Mouse (Mus musculus) intestine, embryonic 14.5 days (tissue): Measurements from ENCODE around the gene Ccdc115. TPM values are rescaled to one million over a fixed set of nuclear protein-coding genes. Genes with fewer than 3 reads are reported as not detected.
A peak's percentile ranks its signal among the peaks of the same experiment; 100 is the strongest.

Experiments used
- ATAC-seq: fragments of 200-750 bp; cut with Nextera tagmentation; replicated peaks from 2 replicates; pipeline ENCODE4 v1.8.0; 2017; ENCODE audit warnings: low read depth, moderate number of reproducible peaks, moderate TSS enrichment, moderate library complexity; ENCODE audit not compliant: low FRiP score, low TSS enrichment
- DNase-seq: peaks from one replicate; pipeline ENCODE4 v3.0.0-alpha.2; 2018; ENCODE audit warnings: low spot score
- H3K27ac ChIP-seq: fragments of 300-500 bp; sonication (generic); 2 replicates; pipeline ENCODE4 v1.5.1; 2014; ENCODE audit warnings: low read depth, mild to moderate bottlenecking, control low read depth
- H3K27me3 ChIP-seq: fragments of 300-500 bp; sonication (generic); replicated peaks from 2 replicates; pipeline ENCODE4 v1.6.1; 2014; ENCODE audit warnings: low read length, control low read depth; ENCODE audit not compliant: control insufficient read depth, insufficient read depth
- H3K36me3 ChIP-seq: fragments of 300-500 bp; sonication (generic); 2 replicates; pipeline ENCODE4 v1.6.1; 2014; ENCODE audit warnings: low read length, control low read depth; ENCODE audit not compliant: control insufficient read depth, insufficient read depth
- H3K4me1 ChIP-seq: fragments of 300-500 bp; sonication (generic); replicated peaks from 2 replicates; pipeline ENCODE4 v1.6.1; 2014; ENCODE audit warnings: low read length, control low read depth, mixed read lengths; ENCODE audit not compliant: control insufficient read depth, insufficient read depth
- H3K4me2 ChIP-seq: fragments of 300-500 bp; sonication (generic); 2 replicates; pipeline ENCODE4 v1.6.1; 2014; ENCODE audit warnings: low read length
- H3K4me3 ChIP-seq: fragments of 300-500 bp; sonication (generic); 2 replicates; pipeline ENCODE4 v1.5.1; 2014; ENCODE audit warnings: low read depth, low read length, control low read depth, mixed read lengths
- H3K9ac ChIP-seq: fragments of 300-500 bp; sonication (generic); 2 replicates; pipeline ENCODE4 v1.6.1; 2014; ENCODE audit warnings: mild to moderate bottlenecking, low read length
- H3K9me3 ChIP-seq: fragments of 300-500 bp; sonication (generic); 2 replicates; pipeline ENCODE4 v1.6.1; 2016; ENCODE audit warnings: low read length, control low read depth; ENCODE audit not compliant: control insufficient read depth
- WGBS: fragments of 180-500 bp; shearing (Covaris S2); extraction: QIAGEN DNeasy Blood & Tissue Kit; methylation state at CpG from one replicate; pipeline ENCODE4 v1.1.7; 2014; 5-methylcytosine and 5-hydroxymethylcytosine counted together
- microRNA-seq: library from miRNA; unstranded; fragments of <30 nt; microRNA quantifications from one replicate; pipeline ENCODE4, GENCODE M21; 2016
- polyA plus RNA-seq: library from polyadenylated mRNA; unstranded; fragments of >200 nt; fragmentation: Nextera tagmentation; extraction: Ambion mirVana; gene quantifications from 2 replicates; pipeline ENCODE4 v1.2.1, GENCODE M21; 2014

The Ccdc115 gene
- polyA plus RNA-seq, 1 experiment from 2014 or later: 60.0 TPM

DNA sequence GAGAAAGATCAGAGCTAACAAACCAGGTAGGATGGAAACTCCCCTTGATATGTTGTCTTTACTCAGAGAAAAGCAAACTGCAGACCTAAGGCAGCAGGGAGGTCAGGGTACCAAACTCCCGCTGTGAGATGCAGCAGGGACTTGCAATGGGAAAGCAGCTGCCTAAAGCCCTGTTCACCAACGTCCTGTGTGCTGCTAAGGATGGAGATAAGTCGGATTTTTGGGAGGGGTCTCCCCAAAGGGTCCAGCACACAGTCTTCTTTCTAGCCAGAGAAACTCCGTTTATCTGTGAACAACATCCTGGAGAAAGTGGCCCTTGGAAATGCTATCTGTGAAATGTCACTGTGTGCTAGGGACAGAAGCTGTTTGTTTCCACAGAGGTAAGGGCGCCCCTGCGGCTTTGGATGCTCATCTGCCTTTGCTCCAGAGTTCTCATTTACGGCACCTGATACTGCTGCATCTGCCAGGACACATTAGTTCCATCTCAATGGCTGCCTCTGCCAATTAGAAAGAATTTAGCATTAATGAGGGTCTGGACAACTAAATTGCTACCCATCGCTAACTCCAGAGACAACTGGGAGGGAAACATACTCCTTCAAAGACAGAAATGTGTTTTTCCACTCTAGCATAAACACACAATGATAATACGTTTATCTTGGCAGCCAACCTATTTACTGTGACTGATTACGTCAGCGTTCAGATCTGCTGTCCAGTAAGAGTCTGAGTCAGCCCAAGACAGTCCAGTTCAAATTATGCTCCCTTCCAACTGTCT is 40.1 kb downstream of the Ccdc115 start:
- H3K27ac ChIP-seq: no peak overlapping the region
- ATAC-seq (no peak), DNase-seq (peak; percentile 38)
- H3K9me3 ChIP-seq: no peaks in the 10 kb centered on the region
- H3K4me3 ChIP-seq: no peak overlapping the region
- no peak overlapping the region for H3K9ac ChIP-seq
- H3K4me1 ChIP-seq: no peaks in the 10 kb centered on the region
- H3K36me3 ChIP-seq: no peaks in the 10 kb centered on the region
- 36% methylated on average over 11 of the region's 11 CpGs for WGBS
- H3K4me2 ChIP-seq: no peak overlapping the region
- no peaks in the 10 kb centered on the region for H3K27me3 ChIP-seq

DNA sequence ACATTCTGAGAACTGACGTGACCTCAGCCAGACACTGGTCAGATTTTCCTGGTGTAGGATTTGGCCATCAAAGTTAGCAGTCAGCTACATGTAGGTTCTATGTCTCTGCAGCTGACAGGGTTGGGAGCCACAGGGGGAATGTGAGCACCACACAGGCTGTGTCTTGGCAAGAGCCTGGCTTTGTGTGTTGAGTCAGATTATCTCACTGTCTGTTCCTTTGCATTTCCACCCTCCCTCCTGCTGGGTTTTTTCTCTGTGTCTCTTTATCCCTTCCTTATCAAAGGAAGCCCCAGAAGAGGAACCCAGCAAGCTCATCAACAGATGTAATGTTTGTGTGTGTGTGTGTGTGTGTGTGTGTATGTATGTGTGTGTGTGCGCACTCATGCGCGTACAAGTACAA is 43.2 kb downstream of the Ccdc115 start:
- H3K4me1 ChIP-seq: no peaks in the 10 kb centered on the region
- WGBS: 85% methylated on average over 4 of the region's 4 CpGs
- DNase-seq: no peak
- no peak for ATAC-seq
- no peak overlapping the region for H3K4me3 ChIP-seq
- no peaks in the 10 kb centered on the region for H3K9me3 ChIP-seq
- no peak overlapping the region for H3K27ac ChIP-seq
- no peak overlapping the region for H3K4me2 ChIP-seq
- no peaks in the 10 kb centered on the region for H3K36me3 ChIP-seq
- H3K27me3 ChIP-seq: no peaks in the 10 kb centered on the region
- H3K9ac ChIP-seq: no peak overlapping the region

DNA sequence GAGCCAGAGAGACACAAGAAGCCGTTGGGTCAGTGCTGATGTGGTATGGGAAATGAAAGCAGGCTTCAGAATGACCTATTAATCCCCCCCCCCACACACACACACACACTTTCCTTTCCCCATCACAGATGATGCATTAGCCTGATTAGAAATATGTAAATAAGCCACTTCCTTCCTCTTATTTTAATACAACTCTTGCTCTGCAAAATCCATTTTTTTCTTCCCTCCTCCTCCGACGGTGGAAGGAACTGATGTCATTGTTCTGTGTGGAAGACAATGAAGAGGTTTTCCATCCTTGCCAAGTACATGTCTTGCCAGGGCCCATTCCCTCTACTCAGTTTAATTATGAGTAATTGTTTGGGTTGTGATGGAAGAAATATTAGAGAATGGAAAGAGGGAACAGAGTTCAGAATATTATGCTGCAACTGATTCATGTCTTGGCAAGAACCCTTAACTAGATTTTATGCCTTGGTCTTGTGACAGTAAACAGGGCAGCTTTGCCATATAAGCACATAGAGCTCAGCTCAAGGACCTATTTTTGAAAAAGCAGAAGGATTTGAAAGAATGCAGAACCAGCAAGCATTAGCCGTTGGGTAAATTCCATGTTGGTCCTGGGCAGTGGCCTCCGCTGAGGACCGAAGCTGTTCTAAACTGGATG is 50.1 kb downstream of the Ccdc115 start:
- DNase-seq: no peak
- H3K9ac ChIP-seq: no peak overlapping the region
- WGBS: 53% methylated on average over 6 of the region's 6 CpGs

DNA sequence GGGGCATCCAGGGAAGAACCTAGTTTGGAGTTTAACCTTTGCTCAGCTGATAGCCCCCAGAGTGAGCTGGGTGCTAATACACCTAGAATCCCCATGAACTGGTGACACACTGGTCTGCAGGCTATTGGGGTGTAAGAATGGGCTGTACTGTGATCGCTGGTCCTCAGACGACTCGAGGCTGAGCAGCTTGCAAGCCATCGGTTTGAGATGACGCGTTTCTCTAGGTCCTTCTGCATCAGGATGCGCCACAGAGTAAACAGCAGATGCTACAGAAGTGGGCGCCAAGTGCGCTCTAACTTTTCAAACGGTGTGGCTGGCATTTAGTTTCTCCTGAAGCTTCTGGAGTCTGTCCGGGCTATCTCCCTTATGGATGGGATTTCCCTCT is 50.6 kb downstream of the Ccdc115 start:
- H3K9me3 ChIP-seq: no peaks in the 10 kb centered on the region
- no peaks in the 10 kb centered on the region for H3K27me3 ChIP-seq
- peak overlapping the region; percentile 23 for H3K27ac ChIP-seq
- H3K4me1 ChIP-seq: 0 out of 2 replicates have a peak, but pooled peaks cover 5% of the 10 kb centered on the region
- WGBS: 82% methylated on average over 11 of the region's 11 CpGs
- no peak overlapping the region for H3K9ac ChIP-seq
- DNase-seq (no peak), ATAC-seq (no peak)
- H3K4me2 ChIP-seq: no peak overlapping the region
- no peaks in the 10 kb centered on the region for H3K36me3 ChIP-seq
- H3K4me3 ChIP-seq: no peak overlapping the region

More for the DNA sequence above, 50.1 kb downstream of the Ccdc115 start:
- no peaks in the 10 kb centered on the region for H3K9me3 ChIP-seq
- H3K36me3 ChIP-seq: no peaks in the 10 kb centered on the region
- no peak overlapping the region for H3K4me3 ChIP-seq
- ATAC-seq: 0 out of 2 replicates have a peak, but pooled peaks have one; percentile 23
- no peak overlapping the region for H3K4me2 ChIP-seq
- no peaks in the 10 kb centered on the region for H3K27me3 ChIP-seq
- H3K27ac ChIP-seq: peak overlapping the region; percentile 69
- 0 out of 2 replicates have a peak, but pooled peaks cover 5% of the 10 kb centered on the region for H3K4me1 ChIP-seq

DNA sequence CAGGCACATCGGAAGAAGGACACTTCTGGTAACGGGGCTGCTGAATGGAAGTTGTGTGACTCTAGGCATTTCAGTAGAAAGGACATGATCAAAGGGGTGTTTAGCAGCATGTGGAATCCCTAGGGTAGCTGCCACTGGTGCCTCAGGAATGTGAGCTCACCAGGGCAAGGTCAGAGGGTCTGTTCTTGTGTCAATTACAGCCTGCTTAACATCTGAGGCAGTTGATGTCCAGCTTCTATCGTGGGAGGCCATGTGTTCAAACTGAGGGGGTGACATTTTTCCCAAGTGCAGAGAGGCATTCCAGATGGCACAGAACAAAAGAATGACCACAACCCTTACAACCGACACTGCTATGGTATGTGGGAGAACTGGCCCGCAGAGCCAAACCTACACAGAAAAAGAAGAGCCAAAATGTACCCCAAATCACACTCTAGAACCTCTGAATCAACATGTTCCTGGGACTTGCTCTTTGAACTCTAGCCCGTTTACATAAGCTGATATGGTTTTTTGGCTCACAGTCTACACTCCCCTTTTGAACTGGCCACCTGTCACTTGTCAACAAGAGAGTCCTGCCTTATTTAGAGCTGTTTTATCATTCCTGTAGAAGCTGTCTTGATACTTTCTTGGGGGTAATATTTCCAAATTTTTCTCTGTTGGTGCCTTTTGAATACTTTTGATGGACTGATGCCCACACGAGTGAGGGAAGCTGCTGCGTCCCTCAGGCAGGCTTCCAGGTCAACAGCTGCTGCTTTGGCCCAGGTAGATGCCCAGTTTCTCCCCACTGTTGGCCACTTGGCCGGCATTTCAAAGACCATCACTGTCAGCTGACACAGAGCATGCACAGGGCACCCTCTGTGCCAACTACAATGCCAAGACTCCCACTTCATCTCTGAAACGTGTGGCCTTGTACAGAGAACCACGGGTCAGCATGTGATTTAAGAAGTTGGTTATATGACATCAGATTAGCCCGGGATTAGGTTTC is 51.8 kb downstream of the Ccdc115 start:
- Histone ChIP-seq H3K4me2 (no peak overlapping the region), H3K27me3 (no peaks in the 10 kb centered on the region), H3K27ac (no peak overlapping the region), H3K36me3 (no peaks in the 10 kb centered on the region), H3K9me3 (no peaks in the 10 kb centered on the region), H3K4me3 (no peak overlapping the region), H3K9ac (no peak overlapping the region), H3K4me1 (0 out of 2 replicates have a peak, but pooled peaks cover 5% of the 10 kb centered on the region)
- WGBS: 73% methylated on average over 12 of the region's 12 CpGs
- ATAC-seq (no peak), DNase-seq (no peak)

Small RNA genes lying within 50 kb of the gene (microRNA-seq; reads per million reads assigned to microRNA genes)
- 3.0 reads per million, percentile 28 among the genes with 10 or more reads in this experiment for gene Mir5103

Other genes with a start within 250 kb of the Ccdc115 start
- gene Imp4, start 179 bp upstream of the Ccdc115 start, polyA plus RNA-seq: 120 and 126 TPM in 2 replicates
- 19.3 and 22.1 TPM in 2 replicates for gene Ptpn18, start 20.1 kb upstream of the Ccdc115 start, polyA plus RNA-seq
- not detected in 2 replicates for gene Prss39, start 58.7 kb upstream of the Ccdc115 start, polyA plus RNA-seq
- gene Cfc1, start 96.0 kb upstream of the Ccdc115 start, polyA plus RNA-seq: 0.23 TPM in 2 replicates
- not detected in 2 replicates for gene Prss40, start 121.3 kb upstream of the Ccdc115 start, polyA plus RNA-seq
- 1.2 TPM in 2 replicates for gene Amer3, start 140.0 kb upstream of the Ccdc115 start, polyA plus RNA-seq